In genomic region chr8:105025050-105025449, GRCm38 (mm10) we compare ENCODE assay signal across 13 mouse cellular contexts. TPM values are rescaled to one million over a fixed set of nuclear protein-coding genes. Genes with fewer than 3 reads are reported as not detected.
A peak's percentile ranks its signal among the peaks of the same experiment; 100 is the strongest.
DNase-seq lines count a peak whose midpoint lies in the region; TF ChIP-seq lines count a peak whose summit lies in the region.
"Had no signal": no experiment of that assay in that cellular context is flagged by ENCODE, and none has a peak within 500 bp of the region (broad histone marks: within the 10 kb centered on the region; RNA-seq: fewer than 3 reads in every experiment).

No protein-coding gene starts in this region.

- H3K4me3 ChIP-seq in heart, adult 2 months, result no peak overlapping the region
- H3K4me3 ChIP-seq: erythroblast, embryonic 14.5 days; limb, embryonic 15.5 days; neural tube, embryonic 13.5 days had no signal

- TF ChIP-seq CTCF in heart, adult 2 months (IDR thresholded peaks at IDR 0.05), result peak; percentile 33

- 65% methylated on average over 2 of the region's 2 CpGs for WGBS in heart, adult 2 months

- DNase-seq in heart, adult 2 months, result no peak
- DNase-seq in heart, adult 9 months (ENCODE audit: low spot score in 2 of 2), result no peak
- DNase-seq in spleen, adult 12 weeks (ENCODE audit: low spot score), result peak; percentile 16
- no peak for DNase-seq in spleen, adult 18-20 months
- peak; percentile 53 for DNase-seq in c-Kit-positive CD71-positive TER-119-positive erythroid progenitor cells, embryonic 14.5 days (ENCODE audit: low spot score)
- peak; percentile 9 for DNase-seq in splenic B cell, adult 2 months (ENCODE audit: low read depth, low spot score)
- DNase-seq in left cerebral cortex, postnatal 14 days (ENCODE audit: low spot score in 2 of 2), result no peak
- no peak for DNase-seq in frontal cortex, postnatal 14 days (ENCODE audit: low spot score in 2 of 2)

- intact Hi-C loops in heart, adult 2 months (cut with DNase I), result no loop called here
- intact Hi-C loops in left cerebral cortex, postnatal 14 days (cut with DNase I), result no loop called here

- H3K36me3 ChIP-seq in heart, adult 2 months (ENCODE audit: control insufficient read depth, insufficient read depth, low read length), result no peaks in the 10 kb centered on the region
- H3K36me3 ChIP-seq in splenic B cell, adult 2 months (ENCODE audit: control insufficient read depth, insufficient read depth, low read length, poor library complexity, severe bottlenecking), result no peaks in the 10 kb centered on the region
- H3K36me3 ChIP-seq: limb, embryonic 15.5 days; neural tube, embryonic 13.5 days had no signal

- H3K79me2 ChIP-seq in heart, adult 2 months (replicated peaks; ENCODE audit: control insufficient read depth, insufficient read depth, low read length), result no peaks in the 10 kb centered on the region

- no peak for TF ChIP-seq POLR2A in heart, adult 2 months (IDR thresholded peaks at IDR 0.05; ENCODE audit: insufficient read depth, low read depth, low read length)

- H3K9ac ChIP-seq in heart, adult 2 months (ENCODE audit: low read depth, low read length), result no peak overlapping the region
- H3K9ac ChIP-seq: limb, embryonic 15.5 days; neural tube, embryonic 13.5 days had no signal

- no peak overlapping the region for H3K27ac ChIP-seq in heart, adult 2 months
- H3K27ac ChIP-seq: limb, embryonic 15.5 days; neural tube, embryonic 13.5 days had no signal

- H3K27me3 ChIP-seq in heart, adult 2 months (ENCODE audit: control insufficient read depth, insufficient read depth, low read length), result no peaks in the 10 kb centered on the region
- no peaks in the 10 kb centered on the region for H3K27me3 ChIP-seq in splenic B cell, adult 2 months (ENCODE audit: control insufficient read depth, insufficient read depth, low read length, poor library complexity, severe bottlenecking)
- H3K27me3 ChIP-seq: limb, embryonic 15.5 days; neural tube, embryonic 13.5 days had no signal

- no peak for TF ChIP-seq EP300 in heart, adult 2 months (IDR thresholded peaks at IDR 0.05; ENCODE audit: insufficient read depth, low read depth, low read length)

- no peaks in the 10 kb centered on the region for H3K4me1 ChIP-seq in heart, adult 2 months (ENCODE audit: control insufficient read depth, insufficient read depth, low read length)
- H3K4me1 ChIP-seq: limb, embryonic 15.5 days; neural tube, embryonic 13.5 days had no signal

RNA-seq across cellular contexts. Expression of gene Ces3a, which starts 23.4 kb away (rescaled TPM):
- total RNA-seq in heart, adult 2 months (2021), result not detected
- polyA plus RNA-seq in heart, adult 2 months (2012; rRNA removed), result 0.26 TPM in 1 of 2 replicates, not detected in the other
- not detected for total RNA-seq in left cerebral cortex, postnatal 14 days (2021)
- total RNA-seq: heart, postnatal 25 days had no signal
- polyA plus RNA-seq: activated CD4-positive, CD25-positive, alpha-beta regulatory T cell, adult 4 months; erythroblast, embryonic 14.5 days; limb, embryonic 15.5 days; neural tube, embryonic 13.5 days had no signal

RNA-seq across cellular contexts. Expression of gene Ces2h, which starts 24.4 kb away (rescaled TPM):
- not detected for total RNA-seq in heart, adult 2 months (2021)
- polyA plus RNA-seq in heart, adult 2 months (2012; rRNA removed), result not detected in 2 replicates
- not detected for total RNA-seq in left cerebral cortex, postnatal 14 days (2021)
- total RNA-seq: heart, postnatal 25 days had no signal
- polyA plus RNA-seq: activated CD4-positive, CD25-positive, alpha-beta regulatory T cell, adult 4 months; erythroblast, embryonic 14.5 days; limb, embryonic 15.5 days; neural tube, embryonic 13.5 days had no signal

RNA-seq across cellular contexts. Expression of gene Ces3b, which starts 58.5 kb away (rescaled TPM):
- not detected for total RNA-seq in heart, adult 2 months (2021)
- 0.32 TPM in 1 of 2 replicates, not detected in the other for polyA plus RNA-seq in heart, adult 2 months (2012; rRNA removed)
- total RNA-seq in left cerebral cortex, postnatal 14 days (2021), result not detected
- polyA plus RNA-seq: activated CD4-positive, CD25-positive, alpha-beta regulatory T cell, adult 4 months; erythroblast, embryonic 14.5 days; limb, embryonic 15.5 days; neural tube, embryonic 13.5 days had no signal

Comparison
In these comparisons a context has a peak if more than half of its experiments do, and no peak if none do; other contexts are left out.
1. DNase-seq: peak in spleen, adult 12 weeks (single experiment), c-Kit-positive CD71-positive TER-119-positive erythroid progenitor cells, embryonic 14.5 days (single experiment) and splenic B cell, adult 2 months (single experiment); none in heart, adult 2 months (0 of 2), heart, adult 9 months (0 of 2), spleen, adult 18-20 months (0 of 2), left cerebral cortex, postnatal 14 days (0 of 2) and frontal cortex, postnatal 14 days (0 of 2).